Mouse (Mus musculus) left cerebral cortex, adult 6 months (tissue): ENCODE measurements around the gene Anxa9. TPM values are rescaled to one million over a fixed set of nuclear protein-coding genes. Genes with fewer than 3 reads are reported as not detected.

ENCODE experiments used
- long read RNA-seq, 2 experiments: library from polyadenylated mRNA; unstranded; transcript quantifications; one replicate each; pipeline ENCODE4 v2.0.0; 2019 to 2020
- polyA plus RNA-seq: library from polyadenylated mRNA; unstranded; fragments of <200 nt; fragmentation: Nextera tagmentation; gene quantifications from 2 replicates; pipeline ENCODE4 v1.2.3, GENCODE M21; 2021

The Anxa9 gene
- polyA plus RNA-seq: 0.15 and 0.21 TPM in 2 replicates
- long read RNA-seq, experiment 1: 0 reads
- long read RNA-seq, experiment 2: 0 reads

GRCm38 (mm10) chr3:95307100-95307499, at the start of gene Anxa9:
Anxa9 (minus strand) TSS chr3:95307176.

GRCm38 (mm10) chr3:95314486-95315093, 7.6 kb upstream of the Anxa9 start, which contains the start of gene Cers2:
Cers2 (plus strand) TSS chr3:95314791.

GRCm38 (mm10) chr3:95281216-95282126, 25.5 kb downstream of the Anxa9 start, which contains the start of the genes Mindy1 and Prune1:
Mindy1 (plus strand) TSS chr3:95281345.
Prune1 (minus strand) TSS chr3:95282076.

GRCm38 (mm10) chr3:95250783-95251424, 56.1 kb downstream of the Anxa9 start, which contains the start of gene Bnipl:
Bnipl (minus strand) TSS chr3:95251193.

Other genes with a start within 250 kb of the Anxa9 start
- 7.9 and 12.4 TPM in 2 replicates for gene Pip5k1a, start 200.2 kb downstream of the Anxa9 start, polyA plus RNA-seq
- gene Vps72, start 196.2 kb downstream of the Anxa9 start, polyA plus RNA-seq: 42.8 and 51.5 TPM in 2 replicates
- gene Tmod4, start 182.7 kb downstream of the Anxa9 start, polyA plus RNA-seq: 0.14 and 0.18 TPM in 2 replicates
- 63.0 and 67.8 TPM in 2 replicates for gene Scnm1, start 173.2 kb downstream of the Anxa9 start, polyA plus RNA-seq
- 11.0 and 11.8 TPM in 2 replicates for gene Lysmd1, start 173.1 kb downstream of the Anxa9 start, polyA plus RNA-seq
- gene Tnfaip8l2, start 164.8 kb downstream of the Anxa9 start, polyA plus RNA-seq: 2.5 and 3.2 TPM in 2 replicates
- 1.2 and 5.5 TPM in 2 replicates for gene Sema6c, start 146.7 kb downstream of the Anxa9 start, polyA plus RNA-seq
- 0.60 TPM in 2 replicates for gene Gabpb2, start 89.3 kb downstream of the Anxa9 start, polyA plus RNA-seq
- 58.2 and 71.3 TPM in 2 replicates for gene Cdc42se1, start 78.4 kb downstream of the Anxa9 start, polyA plus RNA-seq
- gene Mllt11, start 75.0 kb downstream of the Anxa9 start, polyA plus RNA-seq: 282 and 287 TPM in 2 replicates
- 0.13 and 0.21 TPM in 2 replicates for gene Gm128, start 65.6 kb downstream of the Anxa9 start, polyA plus RNA-seq
- not detected in 2 replicates for gene Bnipl, start 56.0 kb downstream of the Anxa9 start, polyA plus RNA-seq
- 16.3 and 19.4 TPM in 2 replicates for gene Mindy1, start 25.8 kb downstream of the Anxa9 start, polyA plus RNA-seq
- gene Prune1, start 25.1 kb downstream of the Anxa9 start, polyA plus RNA-seq: 13.7 and 17.6 TPM in 2 replicates
- gene Cers2, start 7.6 kb upstream of the Anxa9 start, polyA plus RNA-seq: 37.2 and 43.9 TPM in 2 replicates
- gene Setdb1, start 50.0 kb upstream of the Anxa9 start, polyA plus RNA-seq: 7.5 and 9.8 TPM in 2 replicates
- not detected in 2 replicates for gene 4930558C23Rik, start 95.7 kb upstream of the Anxa9 start, polyA plus RNA-seq
- gene Arnt, start 127.2 kb upstream of the Anxa9 start, polyA plus RNA-seq: 3.6 and 3.9 TPM in 2 replicates
- gene Ctsk, start 192.1 kb upstream of the Anxa9 start, polyA plus RNA-seq: 3.8 and 4.4 TPM in 2 replicates
- gene Ctss, start 219.6 kb upstream of the Anxa9 start, polyA plus RNA-seq: 134 and 150 TPM in 2 replicates